Mouse (Mus musculus) lung, postnatal 4 days (tissue): Measurements from ENCODE around the gene Atp6v1g3.

ENCODE experiments used
- DNase-seq, 2 experiments: peaks; one replicate each; pipeline ENCODE4 v3.0.0; 2021

Gene Atp6v1g3

GRCm38 (mm10) chr1:138289455-138290425, 16.2 kb downstream of the Atp6v1g3 start:
- DNase-seq: no peak

- no peak for DNase-seq
These were observed 17.9 kb downstream of the Atp6v1g3 start for GRCm38 (mm10) chr1:138291463-138291862.

GRCm38 (mm10) chr1:138294487-138294886, 20.9 kb downstream of the Atp6v1g3 start:
- no peak for DNase-seq

- DNase-seq: no peak
These were observed 24.6 kb downstream of the Atp6v1g3 start for GRCm38 (mm10) chr1:138298156-138298555.

GRCm38 (mm10) chr1:138299576-138299975, 26.0 kb downstream of the Atp6v1g3 start:
- DNase-seq: peak in 1 of 2 experiments; percentile 13

- DNase-seq: peak in 1 of 2 experiments; percentile 6
These were observed 28.4 kb downstream of the Atp6v1g3 start for GRCm38 (mm10) chr1:138301920-138302319.

- no peak for DNase-seq
These were observed 29.2 kb downstream of the Atp6v1g3 start for GRCm38 (mm10) chr1:138302756-138303155.

- no peak for DNase-seq
These were observed 29.8 kb downstream of the Atp6v1g3 start for GRCm38 (mm10) chr1:138303296-138303695.

GRCm38 (mm10) chr1:138304141-138304915, 30.8 kb downstream of the Atp6v1g3 start:
- peak in 1 of 2 experiments; percentile 8 for DNase-seq

- DNase-seq: peak in 1 of 2 experiments; percentile 34
These were observed 49.1 kb downstream of the Atp6v1g3 start for GRCm38 (mm10) chr1:138322657-138323056.

GRCm38 (mm10) chr1:138323076-138323630, 49.6 kb downstream of the Atp6v1g3 start:
- peak in 1 of 2 experiments; percentile 29 for DNase-seq

GRCm38 (mm10) chr1:138326091-138326490, 52.6 kb downstream of the Atp6v1g3 start:
- DNase-seq: peak; percentile 26 to 77

- no peak for DNase-seq
These were observed 53.0 kb downstream of the Atp6v1g3 start for GRCm38 (mm10) chr1:138326566-138326965.

- DNase-seq: peak in 1 of 2 experiments; percentile 10
These were observed 54.1 kb downstream of the Atp6v1g3 start for GRCm38 (mm10) chr1:138327466-138328245.

GRCm38 (mm10) chr1:138328320-138328719, 54.8 kb downstream of the Atp6v1g3 start:
- DNase-seq: peak in 1 of 2 experiments; percentile 45

GRCm38 (mm10) chr1:138330556-138330955, 57.0 kb downstream of the Atp6v1g3 start:
- no peak for DNase-seq

GRCm38 (mm10) chr1:138331596-138331995, 58.1 kb downstream of the Atp6v1g3 start:
- no peak for DNase-seq

- DNase-seq: no peak
These were observed 61.2 kb downstream of the Atp6v1g3 start for GRCm38 (mm10) chr1:138334701-138335100.

GRCm38 (mm10) chr1:138337417-138337816, 63.9 kb downstream of the Atp6v1g3 start:
- DNase-seq: no peak
